22 mouse cellular contexts compared by ENCODE assay signal in the genomic region with DNA sequence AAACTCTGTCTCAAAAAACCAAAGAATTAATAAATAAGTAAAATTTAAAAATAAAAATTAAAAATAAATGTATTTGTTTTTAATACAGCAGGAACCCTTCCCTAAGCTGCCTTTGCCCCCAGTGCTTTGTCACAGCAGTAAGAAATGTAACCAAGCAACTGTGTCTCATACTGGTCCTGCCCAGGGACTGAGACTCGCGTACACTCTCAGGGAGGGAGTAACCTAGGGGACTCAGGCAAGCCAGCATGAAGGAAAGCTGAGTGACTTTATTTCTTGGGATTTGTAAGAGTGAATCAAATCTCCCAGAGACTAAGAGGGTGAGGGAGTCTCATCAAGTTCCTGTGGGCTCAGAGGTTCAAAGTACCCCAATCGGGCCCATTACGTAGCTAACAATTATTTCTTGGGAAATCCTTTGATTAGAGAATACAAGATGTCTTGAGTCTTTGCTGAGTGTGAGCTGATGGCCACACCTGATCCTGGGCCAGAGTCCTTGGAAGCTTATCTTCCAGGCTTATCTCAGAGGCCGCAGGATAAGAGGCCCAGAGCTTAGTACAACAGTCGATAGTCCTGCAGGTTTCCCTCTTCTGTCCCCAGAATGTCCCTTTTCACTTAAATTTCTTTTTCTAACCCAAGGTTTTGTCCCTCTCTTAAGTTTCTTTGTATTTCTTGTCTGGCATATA.
A peak's percentile ranks its signal among the peaks of the same experiment; 100 is the strongest.
DNase-seq lines count a peak whose midpoint lies in the region; ATAC-seq and TF ChIP-seq lines count a peak whose summit lies in the region.
"Had no signal": no experiment of that assay in that cellular context is flagged by ENCODE, and none has a peak within 500 bp of the region (broad histone marks: within the 10 kb centered on the region; RNA-seq: fewer than 3 reads in every experiment).

No protein-coding gene starts in this region.

- no peak overlapping the region for H3K9ac ChIP-seq in stomach, embryonic 16.5 days (ENCODE audit: low read length)
- H3K9ac ChIP-seq in stomach, postnatal 0 days (ENCODE audit: low read length): no peak overlapping the region
- no peak overlapping the region for H3K9ac ChIP-seq in intestine, postnatal 0 days (ENCODE audit: low read depth, low read length)
- no peak overlapping the region for H3K9ac ChIP-seq in midbrain, postnatal 0 days (replicated peaks; ENCODE audit: low read length, poor library complexity, severe bottlenecking)
- H3K9ac ChIP-seq: embryonic facial prominence, embryonic 12.5 days; forebrain, embryonic 13.5 days; forebrain, embryonic 15.5 days had no signal

- no peaks in the 10 kb centered on the region for H3K9me3 ChIP-seq in stomach, embryonic 16.5 days (replicated peaks; ENCODE audit: control insufficient read depth, low read length)
- no peaks in the 10 kb centered on the region for H3K9me3 ChIP-seq in stomach, postnatal 0 days (ENCODE audit: control insufficient read depth, low read length)
- H3K9me3 ChIP-seq in intestine, postnatal 0 days (ENCODE audit: control insufficient read depth): no peaks in the 10 kb centered on the region
- H3K9me3 ChIP-seq in midbrain, postnatal 0 days (ENCODE audit: low read length): no peaks in the 10 kb centered on the region
- H3K9me3 ChIP-seq: embryonic facial prominence, embryonic 10.5 days; embryonic facial prominence, embryonic 12.5 days; forebrain, embryonic 13.5 days; forebrain, embryonic 15.5 days had no signal

- no peak overlapping the region for H3K27ac ChIP-seq in stomach, embryonic 16.5 days (ENCODE audit: low read length)
- H3K27ac ChIP-seq in stomach, postnatal 0 days (replicated peaks): no peak overlapping the region
- peak overlapping the region; percentile 80 for H3K27ac ChIP-seq in intestine, postnatal 0 days (ENCODE audit: low read depth, low read length)
- no peak overlapping the region for H3K27ac ChIP-seq in midbrain, postnatal 0 days (ENCODE audit: low read depth, low read length)
- H3K27ac ChIP-seq: embryonic facial prominence, embryonic 10.5 days; embryonic facial prominence, embryonic 12.5 days; forebrain, embryonic 13.5 days; forebrain, embryonic 15.5 days had no signal

- TF ChIP-seq CTCF in stomach, postnatal 0 days (IDR thresholded peaks at IDR 0.05; ENCODE audit: low read depth): no peak
- no peak for TF ChIP-seq CTCF in intestine, postnatal 0 days (IDR thresholded peaks at IDR 0.05; ENCODE audit: low read depth)
- TF ChIP-seq CTCF in midbrain, postnatal 0 days (IDR thresholded peaks at IDR 0.05): no peak

- H3K4me2 ChIP-seq in stomach, embryonic 16.5 days (ENCODE audit: low read depth, low read length): no peak overlapping the region
- H3K4me2 ChIP-seq in stomach, postnatal 0 days (replicated peaks; ENCODE audit: low read depth): no peak overlapping the region
- peak overlapping the region; percentile 6; the same call in 1 of the 2 replicates for H3K4me2 ChIP-seq in intestine, postnatal 0 days (replicated peaks; ENCODE audit: low read depth)
- H3K4me2 ChIP-seq in midbrain, postnatal 0 days (ENCODE audit: low read depth, low read length, poor library complexity, severe bottlenecking): no peak overlapping the region
- H3K4me2 ChIP-seq: embryonic facial prominence, embryonic 12.5 days; forebrain, embryonic 13.5 days; forebrain, embryonic 15.5 days had no signal

- 66% methylated on average over 6 of the region's 6 CpGs for WGBS in stomach, embryonic 16.5 days
- 64% methylated on average over 6 of the region's 6 CpGs for WGBS in stomach, postnatal 0 days
- WGBS in intestine, postnatal 0 days: 39% methylated on average over 6 of the region's 6 CpGs
- 91% methylated on average over 6 of the region's 6 CpGs for WGBS in midbrain, postnatal 0 days

- no peaks in the 10 kb centered on the region for H3K27me3 ChIP-seq in stomach, embryonic 16.5 days (ENCODE audit: control insufficient read depth, insufficient read depth, low read length)
- no peaks in the 10 kb centered on the region for H3K27me3 ChIP-seq in stomach, postnatal 0 days (ENCODE audit: control insufficient read depth, insufficient read depth, low read length)
- H3K27me3 ChIP-seq in intestine, postnatal 0 days (replicated peaks; ENCODE audit: control insufficient read depth, insufficient read depth, low read length): no peaks in the 10 kb centered on the region
- H3K27me3 ChIP-seq in midbrain, postnatal 0 days (ENCODE audit: insufficient read depth, low read length): no peaks in the 10 kb centered on the region
- H3K27me3 ChIP-seq: embryonic facial prominence, embryonic 12.5 days; forebrain, embryonic 13.5 days; forebrain, embryonic 15.5 days had no signal

- no peak for TF ChIP-seq EP300 in stomach, postnatal 0 days (optimal IDR thresholded peaks at IDR 0.05)

- H3K4me3 ChIP-seq in stomach, embryonic 16.5 days (replicated peaks; ENCODE audit: low read length): no peak overlapping the region
- H3K4me3 ChIP-seq in stomach, postnatal 0 days (ENCODE audit: low read depth, low read length): no peak overlapping the region
- no peak overlapping the region for H3K4me3 ChIP-seq in intestine, postnatal 0 days (ENCODE audit: low read depth, low read length)
- no peak overlapping the region for H3K4me3 ChIP-seq in midbrain, postnatal 0 days (ENCODE audit: low read depth, low read length)
- H3K4me3 ChIP-seq: embryonic facial prominence, embryonic 10.5 days; embryonic facial prominence, embryonic 12.5 days; forebrain, embryonic 13.5 days; forebrain, embryonic 15.5 days had no signal

- no peak for DNase-seq in stomach, postnatal 0 days (ENCODE audit: low spot score)
- no peak for DNase-seq in layer of hippocampus, adult 9-10 months (ENCODE audit: low spot score)
- no peak for DNase-seq in midbrain, postnatal 0 days (ENCODE audit: low spot score)
- DNase-seq: adrenal gland, adult 8-10 months; adrenal gland, postnatal 14 days; adrenal gland, postnatal 36 days; B cell, adult 2 months; cerebellum, adult 11-12 months; cerebellum, adult 2 months; cerebellum, adult 9-10 months; cerebellum, postnatal 10 days; cerebellum, postnatal 25 days had no signal

- peak; percentile 55; the same call in 1 of the 2 replicates for ATAC-seq in stomach, embryonic 16.5 days (ENCODE audit: insufficient read depth, low FRiP score)
- no peak for ATAC-seq in stomach, postnatal 0 days (ENCODE audit: low FRiP score, low TSS enrichment)
- peak; percentile 92 for ATAC-seq in intestine, postnatal 0 days
- no peak for ATAC-seq in midbrain, postnatal 0 days (ENCODE audit: low FRiP score)
- ATAC-seq: activated CD4-positive, CD25-positive, alpha-beta regulatory T cell, adult 4 months; CD4-positive, CD25-positive, alpha-beta regulatory T cell, adult 4 months; forebrain, embryonic 13.5 days; forebrain, embryonic 15.5 days; Patski had no signal

- H3K36me3 ChIP-seq in stomach, embryonic 16.5 days (ENCODE audit: control insufficient read depth, insufficient read depth, low read length): no peaks in the 10 kb centered on the region
- no peaks in the 10 kb centered on the region for H3K36me3 ChIP-seq in stomach, postnatal 0 days (ENCODE audit: control insufficient read depth, insufficient read depth, low read length)
- H3K36me3 ChIP-seq in intestine, postnatal 0 days (ENCODE audit: control insufficient read depth, insufficient read depth): no peaks in the 10 kb centered on the region
- no peaks in the 10 kb centered on the region for H3K36me3 ChIP-seq in midbrain, postnatal 0 days (ENCODE audit: insufficient read depth, low read length)
- H3K36me3 ChIP-seq: embryonic facial prominence, embryonic 10.5 days; embryonic facial prominence, embryonic 12.5 days; forebrain, embryonic 15.5 days; G1E had no signal

- H3K4me1 ChIP-seq in stomach, embryonic 16.5 days (ENCODE audit: control insufficient read depth, insufficient read depth, low read length): no peaks in the 10 kb centered on the region
- H3K4me1 ChIP-seq in stomach, postnatal 0 days (replicated peaks; ENCODE audit: control insufficient read depth, insufficient read depth): no peaks in the 10 kb centered on the region
- 0 out of 2 replicates have a peak, but pooled peaks cover 5% of the 10 kb centered on the region for H3K4me1 ChIP-seq in intestine, postnatal 0 days (replicated peaks; ENCODE audit: control insufficient read depth, insufficient read depth, low read length)
- no peaks in the 10 kb centered on the region; the same call in 1 of the 2 replicates for H3K4me1 ChIP-seq in midbrain, postnatal 0 days (ENCODE audit: insufficient read depth, low read length)

Comparison
In these comparisons a context has a peak if more than half of its experiments do, and no peak if none do; other contexts are left out.
1. ATAC-seq: peak in stomach, embryonic 16.5 days (single experiment) and intestine, postnatal 0 days (single experiment); none in stomach, postnatal 0 days (single experiment) and midbrain, postnatal 0 days (single experiment).